Mouse (Mus musculus): ENCODE data around the gene Pdlim1.
A peak's percentile ranks its signal among the peaks of the same experiment; 100 is the strongest.

The Pdlim1 gene

GRCm38 (mm10) chr19:40271308-40271892, at the start of gene Pdlim1:
Gene Pdlim1 (minus strand): TSS chr19:40271842.
- no peak for DNase-seq

- no peak for DNase-seq
Observed at GRCm38 (mm10) chr19:40319199-40319598, 47.6 kb upstream of the Pdlim1 start.

DNA sequence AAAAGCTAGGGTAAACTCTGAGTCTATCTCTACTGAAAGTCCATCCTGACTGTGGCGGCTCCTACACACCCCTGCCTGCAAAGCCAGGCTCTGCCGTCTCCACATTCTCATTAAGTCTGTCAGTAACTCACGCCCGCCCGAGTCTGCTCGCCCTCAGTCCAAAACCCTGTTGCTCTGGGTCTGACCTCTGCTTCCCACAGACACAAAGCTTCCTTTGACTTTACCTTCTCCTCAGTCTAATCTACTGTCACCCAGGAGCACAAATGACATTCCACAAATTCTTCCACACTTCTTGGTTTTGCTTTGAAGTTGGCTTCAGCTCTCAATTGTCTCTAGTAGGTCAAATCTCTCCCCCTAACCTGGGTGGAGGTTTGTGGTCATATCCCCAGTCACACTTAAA, 46.9 kb upstream of the Pdlim1 start:
- DNase-seq = no peak

DNA sequence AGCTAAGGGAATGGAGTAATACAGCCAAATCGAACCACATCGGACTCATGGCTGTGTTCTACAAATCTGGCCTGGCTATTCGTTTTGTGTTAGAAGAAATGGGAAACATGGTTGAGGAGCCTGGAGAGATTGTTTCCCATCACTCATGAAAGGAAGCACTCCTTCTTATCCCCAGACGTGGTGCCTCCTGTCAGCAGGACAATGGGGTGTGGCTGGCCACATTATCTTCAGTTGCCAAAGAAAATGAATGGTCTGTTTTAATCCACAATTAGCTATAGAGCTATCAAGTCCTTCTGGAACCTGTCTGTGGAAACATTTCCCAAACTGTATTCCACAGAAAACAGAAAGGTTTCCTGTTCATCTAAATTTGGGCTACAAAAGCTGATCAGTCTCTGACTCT, 45.4 kb upstream of the Pdlim1 start:
- no peak for DNase-seq

DNA sequence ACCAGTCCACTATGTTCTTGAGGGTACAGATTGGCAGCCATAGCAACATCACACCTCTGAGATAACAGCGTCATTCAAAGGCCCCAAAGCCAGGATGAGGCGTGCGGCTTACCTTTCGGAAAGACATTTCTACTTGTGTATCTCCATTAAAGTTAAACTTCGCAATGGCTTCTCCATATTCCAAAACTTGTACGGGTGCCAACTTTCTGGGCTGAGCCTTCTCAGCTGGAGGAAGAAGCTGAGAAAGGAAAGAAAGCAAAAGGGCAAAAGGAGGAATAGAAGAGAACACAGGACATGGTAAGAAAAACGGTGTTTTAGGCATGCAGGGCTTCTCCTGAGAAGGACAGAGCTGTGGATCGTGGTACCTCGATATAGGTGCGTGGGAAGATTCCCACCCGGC, 42.6 kb upstream of the Pdlim1 start:
- no peak for DNase-seq

GRCm38 (mm10) chr19:40311631-40312030, 40.0 kb upstream of the Pdlim1 start:
- DNase-seq = no peak

- DNase-seq = no peak
Observed at GRCm38 (mm10) chr19:40310410-40311130, 38.9 kb upstream of the Pdlim1 start.

- DNase-seq = no peak
Observed at GRCm38 (mm10) chr19:40309911-40310310, 38.3 kb upstream of the Pdlim1 start.

DNA sequence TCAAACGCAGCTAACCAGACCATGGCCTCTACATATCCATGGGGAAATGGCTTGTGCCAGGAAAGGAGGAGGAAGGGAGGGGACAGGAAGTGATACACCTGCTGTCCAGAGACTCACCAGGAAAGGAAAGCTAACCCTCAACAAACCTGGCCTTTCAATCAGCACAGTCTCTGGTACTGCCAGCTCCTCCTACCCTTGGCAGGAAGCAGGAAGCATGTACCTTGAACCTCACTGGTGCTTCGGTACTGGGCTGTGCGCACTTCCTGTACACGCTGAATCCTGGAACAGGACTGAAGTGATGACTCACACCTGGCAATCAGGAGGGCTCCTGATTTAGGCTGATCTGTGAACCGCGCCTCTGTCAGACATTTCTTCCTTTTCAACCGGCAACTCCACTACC, 35.9 kb upstream of the Pdlim1 start:
- DNase-seq = peak; percentile 46

- DNase-seq = no peak
Observed at GRCm38 (mm10) chr19:40306631-40307030, 35.0 kb upstream of the Pdlim1 start.

- DNase-seq = no peak
Observed at GRCm38 (mm10) chr19:40305456-40305855, 33.8 kb upstream of the Pdlim1 start.

DNA sequence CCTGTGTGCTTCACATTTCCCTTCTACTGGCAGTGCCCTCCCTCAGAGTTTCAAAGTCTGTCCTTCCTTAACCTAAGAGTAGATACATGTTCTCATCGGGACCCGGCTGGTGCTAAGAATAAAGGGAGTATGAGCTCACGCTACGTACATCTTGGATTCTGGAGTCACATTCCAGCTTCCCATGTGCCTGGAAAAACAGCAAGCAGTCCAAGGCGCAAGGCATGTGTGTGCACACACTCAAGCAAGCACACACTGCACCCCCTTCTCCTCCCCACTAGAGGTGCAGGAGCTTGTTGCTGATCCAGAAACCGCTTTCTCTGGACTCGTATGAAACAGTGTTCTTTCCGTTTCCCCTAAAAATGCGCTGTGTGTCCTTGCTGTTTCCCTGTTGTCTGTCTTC, 31.3 kb upstream of the Pdlim1 start:
- DNase-seq = no peak

DNA sequence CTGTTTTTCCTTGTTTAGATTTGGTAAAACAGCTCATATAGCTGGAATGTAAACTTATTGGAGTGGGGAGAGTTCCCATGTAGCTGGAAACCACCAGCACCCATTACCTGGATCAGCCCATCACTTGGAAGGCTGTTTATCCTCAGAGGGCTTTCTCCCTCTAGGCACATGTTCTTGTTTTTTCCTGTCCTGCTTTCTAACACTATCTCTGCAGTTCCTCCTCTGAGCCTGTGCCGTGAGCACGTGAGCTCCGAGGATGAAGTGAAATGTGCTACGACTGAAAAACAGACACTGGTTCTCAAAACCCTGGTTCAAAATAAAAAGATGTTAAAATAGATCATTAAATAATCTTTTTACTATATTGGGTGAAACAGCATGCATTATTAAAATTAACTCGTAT, 30.8 kb upstream of the Pdlim1 start:
- no peak for DNase-seq

DNA sequence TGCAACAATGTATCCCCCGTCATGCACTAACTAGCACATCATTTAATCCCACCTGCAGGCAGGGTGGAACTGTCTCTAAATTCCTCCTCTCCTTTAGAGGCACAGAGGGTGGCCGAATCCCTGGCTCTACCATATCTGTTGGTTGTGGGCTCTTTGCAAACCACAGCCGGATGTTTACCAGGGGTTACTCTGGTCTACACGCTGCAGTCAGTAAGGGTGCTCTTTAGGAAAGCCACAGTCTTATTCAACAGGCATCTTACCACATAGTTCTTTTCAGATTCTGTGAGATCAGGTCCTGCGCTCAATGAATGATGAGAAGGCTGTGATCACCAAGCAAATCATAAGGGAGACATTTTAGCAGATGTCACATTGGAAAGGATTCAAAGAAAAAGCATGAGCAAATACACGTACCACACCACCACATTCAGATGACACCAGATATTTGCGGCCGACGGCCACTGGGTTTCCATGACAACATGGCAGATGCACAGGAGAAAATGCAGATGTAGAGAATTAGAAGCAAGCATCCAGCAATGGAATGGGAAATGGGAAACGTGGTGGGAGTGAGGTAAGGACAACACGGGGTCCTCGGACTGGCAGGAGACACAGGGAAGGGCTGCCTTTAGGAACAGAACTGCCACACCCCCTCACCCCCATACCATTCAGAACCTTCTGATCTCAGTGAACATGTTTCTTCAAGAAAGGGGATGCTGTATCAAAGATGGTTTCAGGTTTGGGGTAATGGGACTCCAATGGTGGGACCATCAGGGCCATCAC, 28.5 kb upstream of the Pdlim1 start:
- DNase-seq = no peak

DNA sequence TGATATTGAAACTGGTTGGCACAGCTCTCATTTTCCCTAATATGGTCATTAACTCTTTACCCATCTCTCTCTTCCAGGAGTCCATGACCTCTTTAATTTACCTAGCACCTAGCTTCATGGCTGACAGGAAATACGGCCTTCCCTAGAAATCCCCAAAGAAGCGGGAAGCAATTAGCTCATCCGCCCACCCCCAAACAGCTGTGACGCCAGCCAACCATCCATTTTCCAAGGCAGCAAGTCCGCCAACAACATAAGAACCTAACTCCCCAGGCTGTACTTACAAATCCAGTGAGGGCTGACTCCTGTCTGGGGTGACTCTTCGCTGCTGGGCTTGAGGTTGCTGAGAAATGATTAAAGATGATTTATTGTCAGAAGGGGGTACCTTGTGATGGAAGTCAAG, 27.5 kb upstream of the Pdlim1 start:
- DNase-seq = no peak

DNA sequence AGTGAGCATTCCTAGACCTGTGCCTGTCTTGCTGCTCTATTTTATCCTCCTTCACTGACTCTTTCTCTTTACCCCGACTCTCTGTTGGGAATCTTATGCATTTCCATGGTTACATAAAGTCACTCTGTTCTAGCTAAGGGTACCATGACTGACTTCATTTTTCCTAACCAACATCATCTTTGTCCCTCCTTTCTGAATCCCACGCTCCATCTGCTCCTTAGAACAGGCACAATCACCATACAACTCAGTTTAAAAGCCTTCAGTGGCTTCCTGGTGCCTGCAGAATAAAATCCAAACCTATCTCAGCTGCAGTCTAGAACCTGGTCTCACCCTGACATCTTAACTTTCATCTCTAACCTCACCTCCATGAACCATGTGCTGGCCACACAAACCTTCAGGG, 26.9 kb upstream of the Pdlim1 start:
- no peak for DNase-seq

GRCm38 (mm10) chr19:40297798-40298144, 26.1 kb upstream of the Pdlim1 start:
- DNase-seq = no peak

GRCm38 (mm10) chr19:40297078-40297797, 25.6 kb upstream of the Pdlim1 start:
- no peak for DNase-seq

DNA sequence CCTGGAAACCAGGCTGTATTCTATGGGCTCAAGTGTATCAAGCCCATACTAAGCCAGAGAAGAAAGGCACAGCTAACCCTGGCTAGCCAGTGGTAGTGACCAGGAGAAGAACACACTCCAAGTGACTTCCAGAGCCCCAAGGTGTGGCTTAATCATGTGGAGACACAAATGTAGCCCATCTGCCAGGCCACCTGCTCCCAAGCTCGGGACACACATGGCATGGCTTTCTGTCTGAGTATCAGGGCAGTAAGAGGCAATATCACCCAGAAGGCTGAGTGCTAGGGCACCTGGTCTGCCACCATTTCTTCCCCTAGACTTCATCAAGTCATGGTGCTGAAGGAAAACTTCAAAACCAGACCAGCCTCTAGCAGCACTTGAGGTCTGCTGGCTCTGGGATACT, 22.6 kb upstream of the Pdlim1 start:
- peak; percentile 45 for DNase-seq

- DNase-seq = no peak
Observed at GRCm38 (mm10) chr19:40293791-40294190, 22.1 kb upstream of the Pdlim1 start.

DNA sequence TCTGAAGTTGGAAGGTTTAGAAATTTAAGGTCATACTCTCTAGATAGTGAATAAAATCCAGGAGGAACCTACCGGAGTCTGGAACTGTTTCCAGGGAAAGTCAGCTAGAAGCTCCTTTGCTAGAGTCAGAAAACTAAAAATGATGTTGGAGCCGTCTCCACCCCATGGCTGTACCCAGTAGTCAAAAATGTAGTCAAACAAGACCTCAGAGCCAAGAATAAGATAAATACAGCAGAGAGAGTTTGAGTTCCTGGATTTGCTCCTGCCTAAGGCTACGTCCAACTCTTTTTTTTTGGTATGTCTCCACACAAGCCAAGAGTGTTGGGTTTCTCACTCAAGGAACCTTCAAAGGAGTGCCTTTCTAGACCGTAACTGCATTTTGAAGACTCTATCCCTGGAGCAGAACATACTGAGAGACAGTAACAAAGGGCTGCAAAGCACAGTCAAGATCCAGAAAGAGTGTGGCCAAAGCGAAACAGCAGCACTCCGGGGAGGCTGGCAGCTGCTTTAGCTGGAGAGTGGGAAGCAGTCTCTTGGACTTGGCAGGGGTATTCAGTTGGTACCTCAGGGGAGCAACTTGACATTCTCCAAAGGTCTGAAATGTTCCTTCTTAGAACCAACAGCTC, 18.6 kb upstream of the Pdlim1 start:
- no peak for DNase-seq

- DNase-seq = no peak
Observed at GRCm38 (mm10) chr19:40288415-40288814, 16.8 kb upstream of the Pdlim1 start.

GRCm38 (mm10) chr19:40284704-40285103, 13.1 kb upstream of the Pdlim1 start:
- no peak for DNase-seq
